Comparison of ENCODE assay signal across 21 mouse cellular contexts in the genomic region with DNA sequence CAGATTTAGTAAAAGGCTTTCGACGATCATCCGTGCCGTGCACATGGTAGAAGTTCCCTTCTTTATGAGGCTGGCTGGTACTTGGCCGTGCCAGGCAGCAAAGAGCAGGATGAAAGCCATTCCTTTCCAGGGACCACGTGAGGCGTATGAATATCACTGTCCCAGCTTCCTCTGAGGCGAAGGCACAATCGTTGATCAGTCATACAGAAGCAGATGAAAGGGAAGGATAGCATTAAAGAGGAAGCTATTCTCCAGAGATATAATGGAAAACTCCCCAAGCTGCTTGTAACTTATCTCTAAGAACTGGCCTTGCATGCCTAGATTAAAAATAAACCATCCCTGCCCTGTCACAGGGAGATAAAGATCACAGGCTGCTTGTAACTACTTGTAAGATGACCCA.
DNase-seq lines count a peak whose midpoint lies in the region; ATAC-seq and TF ChIP-seq lines count a peak whose summit lies in the region.
"Had no signal": no experiment of that assay in that cellular context is flagged by ENCODE, and none has a peak within 500 bp of the region (broad histone marks: within the 10 kb centered on the region; RNA-seq: fewer than 3 reads in every experiment).

No protein-coding gene starts in this region.

- H3K4me3 ChIP-seq in kidney, postnatal 0 days (replicated peaks; ENCODE audit: low read depth, low read length) = no peak overlapping the region
- H3K4me3 ChIP-seq: embryonic facial prominence, embryonic 12.5 days; gastrocnemius, adult 2 months; heart, embryonic 10.5 days; hindbrain, embryonic 12.5 days had no signal

- H3K27ac ChIP-seq in kidney, postnatal 0 days = no peak overlapping the region
- H3K27ac ChIP-seq: embryonic facial prominence, embryonic 12.5 days; gastrocnemius, adult 2 months; heart, embryonic 10.5 days; hindbrain, embryonic 12.5 days had no signal

- TF ChIP-seq CTCF in kidney, postnatal 0 days (IDR thresholded peaks at IDR 0.05; ENCODE audit: low read depth) = no peak
- TF ChIP-seq CTCF in brain, embryonic 14.5 days (IDR thresholded peaks at IDR 0.05; ENCODE audit: borderline replicate concordance, extremely low read depth, insufficient read depth, insufficient read length) = no peak

- ATAC-seq in kidney, postnatal 0 days (replicated peaks; ENCODE audit: low FRiP score, low read depth) = no peak
- ATAC-seq: forebrain, postnatal 0 days; hindbrain, embryonic 16.5 days; inflammation-experienced regulatory T-cells, adult 6 months; intestine, postnatal 0 days had no signal

- H3K36me3 ChIP-seq in kidney, postnatal 0 days (ENCODE audit: insufficient read depth, low read length) = no peaks in the 10 kb centered on the region
- H3K36me3 ChIP-seq: embryonic facial prominence, embryonic 12.5 days; heart, embryonic 10.5 days; hindbrain, embryonic 12.5 days had no signal

- 32% methylated on average over 9 of the region's 9 CpGs for whole genome bisulfite sequencing in kidney, postnatal 0 days

- no peak overlapping the region for H3K9ac ChIP-seq in kidney, postnatal 0 days (ENCODE audit: low read depth, low read length)
- H3K9ac ChIP-seq: embryonic facial prominence, embryonic 12.5 days; forebrain, postnatal 0 days; hindbrain, embryonic 12.5 days had no signal

- TF ChIP-seq POLR2A in brain, embryonic 14.5 days (IDR thresholded peaks at IDR 0.05; ENCODE audit: borderline replicate concordance, extremely low read depth, insufficient read depth, insufficient read length, poor library complexity, severe bottlenecking) = no peak

- no peak overlapping the region for H3K4me2 ChIP-seq in kidney, postnatal 0 days (ENCODE audit: low read length)
- H3K4me2 ChIP-seq: embryonic facial prominence, embryonic 12.5 days; hindbrain, embryonic 12.5 days had no signal

- no peaks in the 10 kb centered on the region for H3K27me3 ChIP-seq in kidney, postnatal 0 days (ENCODE audit: insufficient read depth, low read length)
- H3K27me3 ChIP-seq: embryonic facial prominence, embryonic 12.5 days; hindbrain, embryonic 12.5 days had no signal

- no peaks in the 10 kb centered on the region for H3K4me1 ChIP-seq in kidney, postnatal 0 days (replicated peaks; ENCODE audit: insufficient read depth, low read length)
- H3K4me1 ChIP-seq: embryonic facial prominence, embryonic 12.5 days; hindbrain, embryonic 12.5 days had no signal

- no peaks in the 10 kb centered on the region for H3K9me3 ChIP-seq in kidney, postnatal 0 days (replicated peaks; ENCODE audit: low read length)
- H3K9me3 ChIP-seq: embryonic facial prominence, embryonic 12.5 days; heart, embryonic 10.5 days; hindbrain, embryonic 12.5 days had no signal

- DNase-seq in adrenal gland, adult (ENCODE audit: inconsistent age in 2 of 2, low spot score in 1 of 2) = peak; percentile 6 to 46
- DNase-seq in adrenal gland, postnatal 25 days = no peak
- DNase-seq in kidney, postnatal 0 days (ENCODE audit: low spot score) = peak; percentile 46
- no peak for DNase-seq in kidney, postnatal 10 days
- peak; percentile 11 for DNase-seq in 416B (ENCODE audit: low read depth)
- DNase-seq in brain, embryonic 14.5 days (ENCODE audit: low read depth) = peak; percentile 62
- no peak for DNase-seq in lung, postnatal 25 days (ENCODE audit: low spot score)
- DNase-seq: cerebellum, adult 11 months; cerebellum, adult 8-10 months; cerebellum, postnatal 14 days; forebrain, postnatal 0 days; gastrocnemius, adult 2 months; gastrocnemius, postnatal 25 days; heart, postnatal 10 days; heart, postnatal 4 days had no signal

Comparison
In these comparisons a context has a peak if more than half of its experiments do, and no peak if none do; other contexts are left out.
1. DNase-seq: peak in adrenal gland, adult (2 of 2), kidney, postnatal 0 days (single experiment), 416B (single experiment) and brain, embryonic 14.5 days (single experiment); none in adrenal gland, postnatal 25 days (single experiment), kidney, postnatal 10 days (single experiment) and lung, postnatal 25 days (single experiment).